Mouse (Mus musculus) brain, embryonic 14.5 days (tissue): ENCODE measurements around the gene Gbp3. TPM values are rescaled to one million over a fixed set of nuclear protein-coding genes. Genes with fewer than 3 reads are reported as not detected.
"Not testable (repeated sequence)": the region's sequence is repeated elsewhere in the genome, so short reads cannot be mapped to it uniquely, and the experiment has no call there.

ENCODE experiments used
- DNase-seq: peaks from one replicate; pipeline ENCODE4 v3.0.0-alpha.2; 2011; ENCODE audit warnings: low read depth
- CTCF ChIP-seq: fragments of 200-500 bp; IDR thresholded peaks from 2 replicates; pipeline ENCODE4 v1.5.1; 2012; ENCODE audit warnings: inconsistent platforms, mild to moderate bottlenecking, moderate library complexity, borderline replicate concordance; ENCODE audit not compliant: insufficient read depth, insufficient read length; ENCODE audit errors: extremely low read depth
- POLR2A ChIP-seq: fragments of 200-500 bp; IDR thresholded peaks from 2 replicates; pipeline ENCODE4 v1.6.1; 2012; ENCODE audit warnings: mild to moderate bottlenecking, inconsistent platforms, borderline replicate concordance; ENCODE audit not compliant: poor library complexity, insufficient read depth, insufficient read length, severe bottlenecking; ENCODE audit errors: extremely low read depth
- polyA plus RNA-seq: library from polyadenylated mRNA; depleted of rRNA; stranded (reverse); fragments of >200 nt; gene quantifications from 2 replicates; pipeline ENCODE4 v1.2.3, GENCODE M21; 2012; rRNA removed

Gene Gbp3
- polyA plus RNA-seq: 0.62 and 1.1 TPM in 2 replicates

- no peak for TF ChIP-seq POLR2A
- no peak for TF ChIP-seq CTCF
- peak; percentile 11 for DNase-seq
Measured at GRCm38 (mm10) chr3:142559632-142560228, at the start of gene Gbp3. Gene Gbp3, plus strand, starts transcription at chr3:142560026.

- DNase-seq: no peak
- no peak for TF ChIP-seq CTCF
- TF ChIP-seq POLR2A: no peak
Measured at GRCm38 (mm10) chr3:142528116-142528515, 31.7 kb upstream of the Gbp3 start.

DNA sequence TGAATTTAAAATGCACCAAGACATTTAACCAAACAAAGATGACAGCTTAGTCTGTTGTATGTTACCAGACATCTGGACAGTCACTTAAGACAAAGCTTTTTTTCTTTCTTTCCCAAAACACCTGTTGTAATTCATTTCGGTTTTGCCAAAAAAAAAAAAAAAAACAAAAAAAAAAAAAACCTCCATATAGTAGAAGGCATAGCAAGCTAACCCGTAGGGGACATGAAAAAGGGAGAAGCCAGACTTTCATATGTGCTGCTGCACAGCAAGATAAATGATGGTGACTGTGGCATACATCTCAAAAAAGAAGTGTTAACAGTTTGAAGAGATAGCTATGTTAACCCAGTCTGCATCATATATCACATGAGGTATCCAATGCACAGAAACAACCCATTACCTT lies 30.2 kb upstream of the Gbp3 start:
- no peak for TF ChIP-seq POLR2A
- TF ChIP-seq CTCF: no peak
- no peak for DNase-seq

- TF ChIP-seq POLR2A: no peak
- no peak for TF ChIP-seq CTCF
Measured at GRCm38 (mm10) chr3:142530087-142530953, 29.5 kb upstream of the Gbp3 start, which contains the start of gene Gbp7. Gene Gbp7, plus strand, starts transcription at chr3:142530342.

GRCm38 (mm10) chr3:142531595-142531994 lies 28.2 kb upstream of the Gbp3 start:
- TF ChIP-seq CTCF (no peak), POLR2A (no peak)
- no peak for DNase-seq

More at GRCm38 (mm10) chr3:142530087-142530953, 29.5 kb upstream of the Gbp3 start, which contains the start of gene Gbp7:
- peak; percentile 69 for DNase-seq

GRCm38 (mm10) chr3:142533185-142533584 lies 26.6 kb upstream of the Gbp3 start:
- TF ChIP-seq POLR2A: no peak
- no peak for TF ChIP-seq CTCF
- no peak for DNase-seq

- TF ChIP-seq CTCF (no peak), POLR2A (no peak)
- no peak for DNase-seq
Measured at GRCm38 (mm10) chr3:142535667-142536066, 24.2 kb upstream of the Gbp3 start.

DNA sequence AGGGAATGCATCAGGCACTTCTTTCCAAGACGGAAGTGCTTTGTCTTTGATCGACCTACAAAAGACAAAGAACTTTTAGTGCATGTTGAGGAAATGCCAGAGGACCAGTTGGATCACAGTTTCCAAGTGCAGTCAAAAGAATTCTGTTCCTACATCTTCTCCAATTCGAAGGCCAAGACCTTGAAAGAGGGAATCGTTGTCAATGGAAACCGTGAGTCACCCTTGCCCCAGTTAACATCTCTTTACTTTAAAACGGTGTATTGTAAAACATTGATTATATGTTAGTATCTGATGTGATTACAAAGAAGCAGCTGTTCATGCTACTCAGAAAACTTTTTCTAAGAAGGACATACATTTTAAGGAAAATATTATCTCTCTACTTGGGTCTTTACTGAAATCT lies 18.4 kb upstream of the Gbp3 start:
- no peak for TF ChIP-seq CTCF
- no peak for TF ChIP-seq POLR2A
- no peak for DNase-seq

DNA sequence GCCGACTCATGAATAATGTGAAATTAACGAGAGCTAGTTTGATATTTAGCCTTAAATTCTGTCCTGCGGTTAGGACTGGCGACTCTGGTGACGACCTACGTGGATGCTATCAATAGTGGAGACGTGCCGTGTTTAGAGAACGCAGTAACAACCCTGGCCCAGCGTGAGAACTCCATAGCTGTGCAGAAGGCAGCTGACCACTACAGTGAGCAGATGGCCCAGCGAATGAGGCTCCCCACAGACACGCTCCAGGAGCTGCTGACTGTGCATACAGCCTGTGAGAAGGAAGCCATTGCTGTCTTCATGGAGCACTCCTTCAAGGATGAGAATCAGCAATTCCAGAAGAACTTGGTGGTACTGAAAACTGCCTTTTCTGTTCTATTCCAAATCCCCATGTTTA lies 17.1 kb upstream of the Gbp3 start:
- DNase-seq: not testable (repeated sequence)

DNA sequence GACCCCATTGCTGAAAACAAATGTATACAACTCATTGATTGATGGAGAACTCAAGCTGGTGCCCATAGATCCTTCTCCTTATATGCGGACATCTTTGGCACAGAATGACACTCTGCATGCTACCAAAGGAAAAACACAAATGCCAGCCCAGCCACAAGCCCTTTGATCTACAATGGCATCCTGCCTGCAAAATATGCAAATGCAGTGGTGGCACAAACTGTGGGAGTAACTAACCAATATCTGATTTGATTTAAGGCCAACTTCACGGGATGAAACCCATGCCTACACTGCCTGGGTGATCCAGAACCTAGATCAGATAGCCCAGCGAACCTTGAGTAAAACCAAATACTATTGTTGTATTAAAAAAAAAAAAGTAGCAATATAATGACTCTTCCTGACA lies 13.1 kb upstream of the Gbp3 start:
- DNase-seq: peak; percentile 54
- TF ChIP-seq CTCF: no peak
- no peak for TF ChIP-seq POLR2A

DNA sequence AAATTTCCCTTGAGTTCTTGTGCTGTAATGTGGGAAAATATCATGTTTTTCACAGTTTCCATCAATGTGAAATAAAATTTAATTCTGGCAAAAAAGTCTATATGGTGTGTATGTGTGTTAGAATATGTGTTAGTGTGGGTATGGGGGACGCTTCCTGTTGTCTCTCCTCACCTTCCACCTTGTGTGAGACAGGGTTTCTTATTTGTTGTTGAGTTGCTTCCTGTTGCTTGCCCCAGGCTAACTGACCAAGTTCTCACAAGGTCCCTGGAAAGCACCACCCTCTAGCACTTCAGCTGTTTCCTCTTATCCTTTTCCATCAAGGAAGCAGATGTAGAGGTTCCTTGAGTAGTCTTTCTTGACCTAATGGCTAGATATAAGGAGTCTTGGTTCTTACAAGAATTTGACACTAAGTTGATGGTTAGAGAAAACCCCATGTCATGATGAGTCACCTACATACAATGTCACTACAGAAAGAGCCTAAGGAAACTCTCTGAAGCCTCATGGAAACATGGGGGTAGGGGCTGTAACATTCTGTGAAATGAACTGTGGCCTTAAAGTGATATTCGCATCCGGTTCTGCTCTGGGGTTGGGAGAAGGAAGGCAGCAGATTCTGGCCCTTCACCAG lies 9.7 kb upstream of the Gbp3 start:
- DNase-seq: no peak
- TF ChIP-seq POLR2A: no peak
- TF ChIP-seq CTCF: no peak
